27 mouse cellular contexts compared by ENCODE assay signal in the genomic region with DNA sequence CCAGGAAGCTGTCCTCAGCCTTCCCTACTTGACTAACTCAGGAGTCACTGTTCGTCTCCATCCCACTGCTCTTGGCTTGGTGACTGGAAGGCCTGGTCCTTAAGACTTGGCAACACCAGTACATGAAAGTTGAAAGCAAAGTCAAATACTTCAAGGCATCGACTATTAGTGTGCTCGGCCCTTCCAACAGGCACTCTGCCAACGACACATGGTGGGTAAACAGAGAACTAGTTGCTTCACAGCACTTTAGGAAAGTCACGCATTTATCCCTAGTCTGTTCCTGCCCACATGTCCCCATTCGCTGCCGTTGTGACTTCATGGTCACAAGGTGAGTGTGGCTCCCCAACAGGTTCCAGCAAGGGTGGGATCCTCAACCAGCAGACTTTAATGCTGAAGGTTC. TPM values are rescaled to one million over a fixed set of nuclear protein-coding genes. Genes with fewer than 3 reads are reported as not detected.
A peak's percentile ranks its signal among the peaks of the same experiment; 100 is the strongest.
DNase-seq lines count a peak whose midpoint lies in the region; ATAC-seq lines count a peak whose summit lies in the region.
"Had no signal": no experiment of that assay in that cellular context is flagged by ENCODE, and none has a peak within 500 bp of the region (broad histone marks: within the 10 kb centered on the region; RNA-seq: fewer than 3 reads in every experiment).

No protein-coding gene starts in this region.

- no peaks in the 10 kb centered on the region for H3K9me3 ChIP-seq in lung, embryonic 15.5 days
- H3K9me3 ChIP-seq: embryonic facial prominence, embryonic 13.5 days; hindbrain, embryonic 13.5 days; kidney, embryonic 15.5 days; midbrain, embryonic 15.5 days; neural tube, embryonic 12.5 days had no signal

- no peak overlapping the region for H3K4me2 ChIP-seq in lung, embryonic 15.5 days
- H3K4me2 ChIP-seq: embryonic facial prominence, embryonic 13.5 days; hindbrain, embryonic 13.5 days; kidney, embryonic 15.5 days; midbrain, embryonic 15.5 days; neural tube, embryonic 12.5 days had no signal

- H3K4me3 ChIP-seq in lung, embryonic 15.5 days = no peak overlapping the region
- H3K4me3 ChIP-seq: embryonic facial prominence, embryonic 13.5 days; erythroblast, embryonic 14.5 days; heart, adult 2 months; hindbrain, embryonic 13.5 days; kidney, embryonic 15.5 days; midbrain, embryonic 15.5 days; neural tube, embryonic 12.5 days had no signal

- peaks cover 27% of the 10 kb centered on the region for H3K27me3 ChIP-seq in lung, embryonic 15.5 days
- H3K27me3 ChIP-seq: embryonic facial prominence, embryonic 13.5 days; hindbrain, embryonic 13.5 days; kidney, embryonic 15.5 days; midbrain, embryonic 15.5 days; neural tube, embryonic 12.5 days had no signal

- no peaks in the 10 kb centered on the region for H3K36me3 ChIP-seq in lung, embryonic 15.5 days
- H3K36me3 ChIP-seq: embryonic facial prominence, embryonic 13.5 days; hindbrain, embryonic 13.5 days; kidney, embryonic 15.5 days; midbrain, embryonic 15.5 days; neural tube, embryonic 12.5 days had no signal

- no peak overlapping the region for H3K27ac ChIP-seq in lung, embryonic 15.5 days
- H3K27ac ChIP-seq: embryonic facial prominence, embryonic 13.5 days; heart, adult 2 months; hindbrain, embryonic 13.5 days; kidney, embryonic 15.5 days; midbrain, embryonic 15.5 days; neural tube, embryonic 12.5 days had no signal

- peak; percentile 32; the same call in 1 of the 2 replicates for ATAC-seq in lung, embryonic 15.5 days (ENCODE audit: borderline replicate concordance, extremely low read depth, low FRiP score, low TSS enrichment)
- ATAC-seq: activated CD4-positive, CD25-positive, alpha-beta regulatory T cell, adult 4 months; forebrain, embryonic 14.5 days; midbrain, embryonic 15.5 days had no signal

- DNase-seq in thymus, postnatal 14 days = peak; percentile 1
- no peak for DNase-seq in thymus, postnatal 25 days
- peak; percentile 85 for DNase-seq in lung, postnatal 25 days (ENCODE audit: low spot score)
- no peak for DNase-seq in layer of hippocampus, adult 9-11 months
- no peak for DNase-seq in layer of hippocampus, adult 9-10 months (ENCODE audit: low spot score)
- no peak for DNase-seq in spleen, postnatal 36 days (ENCODE audit: low spot score in 2 of 2)
- DNase-seq: adrenal gland, adult 8-10 months; cerebellum, adult 18-20 months; cerebellum, postnatal 36 days; embryo, embryonic 11 days; gastrocnemius, postnatal 10 days; heart, adult 2 months; kidney, adult 11 months; kidney, postnatal 36 days; retina, postnatal 1 day; right cerebral cortex, postnatal 25 days; spleen, adult 18-20 months; thymus, adult 2 months had no signal

- no peak overlapping the region for H3K9ac ChIP-seq in lung, embryonic 15.5 days
- H3K9ac ChIP-seq: embryonic facial prominence, embryonic 13.5 days; hindbrain, embryonic 13.5 days; kidney, embryonic 15.5 days; midbrain, embryonic 15.5 days; neural tube, embryonic 12.5 days had no signal

- WGBS in lung, embryonic 15.5 days = 37% methylated on average over 7 of the region's 7 CpGs

- H3K4me1 ChIP-seq in lung, embryonic 15.5 days = peaks cover 34% of the 10 kb centered on the region
- H3K4me1 ChIP-seq: hindbrain, embryonic 13.5 days; midbrain, embryonic 15.5 days had no signal

RNA-seq across cellular contexts. Expression of gene Lrrc1, which starts 57.2 kb away (rescaled TPM):
- polyA plus RNA-seq in lung, embryonic 15.5 days (2015; fragmentation: Nextera tagmentation; extraction: Ambion mirVana) = 9.3 and 11.4 TPM in 2 replicates

Comparison
In these comparisons a context has a peak if more than half of its experiments do, and no peak if none do; other contexts are left out.
1. DNase-seq: peak in thymus, postnatal 14 days (single experiment) and lung, postnatal 25 days (single experiment); none in thymus, postnatal 25 days (single experiment), layer of hippocampus, adult 9-11 months (single experiment), layer of hippocampus, adult 9-10 months (single experiment) and spleen, postnatal 36 days (0 of 2).